Mouse (Mus musculus) forebrain, embryonic 13.5 days (tissue): ENCODE data around the gene Qrich1. TPM values are rescaled to one million over a fixed set of nuclear protein-coding genes. Genes with fewer than 3 reads are reported as not detected.

Experiments used
- ATAC-seq: fragments of 200-750 bp; cut with Nextera tagmentation; 2 replicates; pipeline ENCODE4 v1.8.0; 2017
- H3K27ac ChIP-seq: fragments of 300-500 bp; sonication (generic); 2 replicates; pipeline ENCODE4 v1.5.1; 2015; ENCODE audit warnings: inconsistent platforms, mild to moderate bottlenecking, moderate library complexity
- H3K27me3 ChIP-seq: fragments of 300-500 bp; sonication (generic); 2 replicates; pipeline ENCODE4 v1.6.1; 2015; ENCODE audit warnings: mild to moderate bottlenecking, inconsistent platforms
- H3K36me3 ChIP-seq: fragments of 300-500 bp; sonication (generic); 2 replicates; pipeline ENCODE4 v1.6.1; 2015; ENCODE audit warnings: mild to moderate bottlenecking, inconsistent platforms; ENCODE audit not compliant: poor library complexity, severe bottlenecking
- H3K4me1 ChIP-seq: fragments of 300-500 bp; sonication (generic); 2 replicates; pipeline ENCODE4 v1.6.1; 2015; ENCODE audit warnings: inconsistent platforms
- H3K4me2 ChIP-seq: fragments of 300-500 bp; sonication (generic); 2 replicates; pipeline ENCODE4 v1.6.1; 2015; ENCODE audit warnings: inconsistent platforms, mild to moderate bottlenecking, moderate library complexity
- H3K4me3 ChIP-seq: fragments of 300-500 bp; sonication (generic); 2 replicates; pipeline ENCODE4 v1.5.1; 2015; ENCODE audit warnings: mild to moderate bottlenecking, inconsistent platforms
- H3K9ac ChIP-seq: fragments of 300-500 bp; sonication (generic); 2 replicates; pipeline ENCODE4 v1.6.1; 2015; ENCODE audit warnings: mild to moderate bottlenecking, inconsistent platforms
- H3K9me3 ChIP-seq: fragments of 300-500 bp; sonication (generic); replicated peaks from 2 replicates; pipeline ENCODE4 v1.6.1; 2016; ENCODE audit warnings: inconsistent platforms
- WGBS: fragments of 180-500 bp; shearing (Covaris S2); methylation state at CpG from one replicate; pipeline ENCODE4 v1.1.7; 2015; 5-methylcytosine and 5-hydroxymethylcytosine counted together
- polyA plus RNA-seq: library from polyadenylated mRNA; unstranded; fragments of >200 nt; fragmentation: Nextera tagmentation; extraction: Ambion mirVana; gene quantifications from 2 replicates; pipeline ENCODE4 v1.2.1, GENCODE M21; 2015

Qrich1 gene
- polyA plus RNA-seq, 1 experiment from 2014 or later = 132 TPM

- Histone ChIP-seq H3K4me2 (no peak overlapping the region), H3K27me3 (no peaks in the 10 kb centered on the region), H3K9me3 (no peaks in the 10 kb centered on the region), H3K9ac (no peak overlapping the region), H3K4me1 (no peaks in the 10 kb centered on the region), H3K4me3 (no peak overlapping the region), H3K27ac (no peak overlapping the region), H3K36me3 (peaks cover 82% of the 10 kb centered on the region)
- WGBS = 98% methylated on average over 1 of the region's 1 CpGs
- no peak for ATAC-seq
Measured at GRCm38 (mm10) chr9:108531496-108531895, 14.9 kb downstream of the Qrich1 start.

DNA sequence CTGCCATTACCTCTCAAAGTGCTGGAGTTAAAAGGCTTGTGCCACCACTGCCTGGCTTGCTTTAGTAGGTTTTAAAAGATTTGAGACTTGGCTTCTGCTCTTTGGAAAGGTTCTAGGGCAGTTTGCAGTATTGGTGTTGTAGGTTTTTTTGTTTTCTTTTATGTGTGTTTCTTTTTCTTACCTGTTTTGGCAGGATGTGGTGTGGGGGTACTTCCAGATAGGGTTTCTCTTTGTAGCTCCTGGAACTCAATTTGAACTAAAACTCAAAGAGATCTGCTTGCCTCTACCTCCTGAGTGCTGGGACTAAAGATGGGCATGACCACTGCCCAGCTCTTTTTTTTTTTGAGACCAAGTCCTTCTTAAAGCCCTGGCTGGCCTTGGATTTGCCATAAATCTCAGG, 24.2 kb downstream of the Qrich1 start:
- Histone ChIP-seq H3K9ac (no peak overlapping the region), H3K27me3 (no peaks in the 10 kb centered on the region), H3K4me3 (no peak overlapping the region), H3K9me3 (no peaks in the 10 kb centered on the region), H3K36me3 (peaks cover 93% of the 10 kb centered on the region), H3K4me2 (no peak overlapping the region), H3K27ac (no peak overlapping the region), H3K4me1 (no peaks in the 10 kb centered on the region)
- no peak for ATAC-seq

GRCm38 (mm10) chr9:108545986-108546385, 29.4 kb downstream of the Qrich1 start:
- Histone ChIP-seq H3K9ac (no peak overlapping the region), H3K27me3 (no peaks in the 10 kb centered on the region), H3K27ac (no peak overlapping the region), H3K4me2 (no peak overlapping the region), H3K36me3 (peaks cover 94% of the 10 kb centered on the region), H3K9me3 (no peaks in the 10 kb centered on the region), H3K4me3 (no peak overlapping the region), H3K4me1 (no peaks in the 10 kb centered on the region)
- WGBS = 97% methylated on average over 3 of the region's 3 CpGs
- no peak for ATAC-seq

DNA sequence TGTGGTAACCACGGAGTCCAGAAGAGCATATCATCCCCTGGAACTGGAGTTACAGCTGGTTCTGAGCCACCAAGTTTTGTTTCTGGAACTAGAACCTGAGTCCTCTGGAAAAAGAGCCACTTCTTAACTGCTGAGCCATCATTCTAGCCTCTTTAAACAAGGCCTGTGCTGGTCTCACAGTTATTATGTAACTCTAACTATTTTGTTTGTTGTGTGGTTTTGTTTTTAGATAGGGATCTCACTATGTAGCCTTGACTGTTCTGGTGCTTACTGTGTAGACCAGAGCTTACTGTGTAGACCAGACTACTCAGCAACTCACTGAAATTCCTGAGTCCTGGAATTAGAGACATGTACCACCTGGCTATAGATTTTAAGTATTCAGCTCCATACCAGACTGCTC, 30.3 kb downstream of the Qrich1 start:
- Histone ChIP-seq H3K9me3 (no peaks in the 10 kb centered on the region), H3K4me1 (no peaks in the 10 kb centered on the region), H3K36me3 (peaks cover 92% of the 10 kb centered on the region), H3K4me2 (no peak overlapping the region), H3K27me3 (no peaks in the 10 kb centered on the region), H3K9ac (no peak overlapping the region), H3K4me3 (no peak overlapping the region), H3K27ac (no peak overlapping the region)
- 92% methylated on average over 1 of the region's 1 CpGs for WGBS
- ATAC-seq = no peak

GRCm38 (mm10) chr9:108559169-108559568, 42.6 kb downstream of the Qrich1 start:
- Histone ChIP-seq H3K9ac (no peak overlapping the region), H3K4me2 (no peak overlapping the region), H3K36me3 (peaks cover 82% of the 10 kb centered on the region), H3K4me3 (no peak overlapping the region), H3K9me3 (no peaks in the 10 kb centered on the region), H3K27me3 (no peaks in the 10 kb centered on the region), H3K4me1 (peaks cover 18% of the 10 kb centered on the region), H3K27ac (no peak overlapping the region)
- no peak for ATAC-seq
- WGBS = 89% methylated on average over 4 of the region's 4 CpGs

DNA sequence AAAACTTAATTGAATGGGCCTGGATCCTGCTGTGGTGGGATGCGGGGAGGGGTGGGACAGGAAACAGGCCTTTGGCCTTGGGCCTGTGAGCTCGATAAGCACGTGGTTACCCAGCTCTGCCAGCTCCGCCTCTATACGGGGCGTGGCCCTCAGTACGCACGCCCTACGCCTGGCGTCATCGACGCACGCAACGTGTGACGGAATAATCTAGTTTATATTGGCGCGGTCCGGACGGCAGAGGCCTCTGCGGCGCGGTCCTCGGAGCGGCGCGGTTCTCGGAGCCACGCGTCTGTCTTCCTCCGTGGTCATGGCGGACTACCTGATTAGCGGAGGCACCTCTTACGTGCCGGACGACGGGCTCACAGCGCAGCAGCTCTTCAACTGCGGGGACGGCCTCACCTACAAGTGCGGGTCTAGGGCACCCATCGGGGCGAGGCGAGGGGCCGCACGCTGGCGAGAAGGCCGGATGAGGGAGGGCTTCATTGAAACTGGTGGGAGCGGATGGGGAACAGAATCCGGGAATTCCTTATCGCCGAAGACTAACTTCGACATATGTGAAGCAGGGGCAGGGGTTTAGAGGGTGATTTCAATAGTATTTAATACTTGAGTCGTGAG, 43.7 kb downstream of the Qrich1 start, which contains the start of gene Impdh2:
Gene Impdh2, plus strand, starts transcription at position 60 of the 615 bp plus-strand sequence.
- H3K4me1 ChIP-seq = peaks cover 18% of the 10 kb centered on the region
- H3K9me3 ChIP-seq = no peaks in the 10 kb centered on the region
- peak; percentile 99 for ATAC-seq
- peak within 1 kb of the TSS; percentile 75 for H3K4me2 ChIP-seq
- H3K27ac ChIP-seq = peak within 1 kb of the TSS; percentile 44
- peak within 1 kb of the TSS; percentile 77 for H3K9ac ChIP-seq
- under 1% methylated on average over 51 of the region's 53 CpGs for WGBS
- H3K4me3 ChIP-seq = peak within 1 kb of the TSS; percentile 46
- no peaks in the 10 kb centered on the region for H3K27me3 ChIP-seq
- peaks cover 82% of the 10 kb centered on the region for H3K36me3 ChIP-seq

GRCm38 (mm10) chr9:108563671-108564070, 47.1 kb downstream of the Qrich1 start:
- no peak for ATAC-seq
- Histone ChIP-seq H3K27ac (no peak overlapping the region), H3K4me1 (peaks cover 41% of the 10 kb centered on the region), H3K9me3 (no peaks in the 10 kb centered on the region), H3K36me3 (peaks cover 57% of the 10 kb centered on the region), H3K4me2 (no peak overlapping the region), H3K27me3 (no peaks in the 10 kb centered on the region), H3K9ac (no peak overlapping the region), H3K4me3 (no peak overlapping the region)
- 96% methylated on average over 8 of the region's 8 CpGs for WGBS

GRCm38 (mm10) chr9:108564131-108564530, 47.5 kb downstream of the Qrich1 start:
- Histone ChIP-seq H3K4me2 (no peak overlapping the region), H3K9ac (no peak overlapping the region), H3K9me3 (no peaks in the 10 kb centered on the region), H3K36me3 (peaks cover 52% of the 10 kb centered on the region), H3K27me3 (no peaks in the 10 kb centered on the region), H3K4me1 (peaks cover 43% of the 10 kb centered on the region), H3K4me3 (no peak overlapping the region), H3K27ac (no peak overlapping the region)
- no peak for ATAC-seq
- WGBS = 93% methylated on average over 7 of the region's 7 CpGs

DNA sequence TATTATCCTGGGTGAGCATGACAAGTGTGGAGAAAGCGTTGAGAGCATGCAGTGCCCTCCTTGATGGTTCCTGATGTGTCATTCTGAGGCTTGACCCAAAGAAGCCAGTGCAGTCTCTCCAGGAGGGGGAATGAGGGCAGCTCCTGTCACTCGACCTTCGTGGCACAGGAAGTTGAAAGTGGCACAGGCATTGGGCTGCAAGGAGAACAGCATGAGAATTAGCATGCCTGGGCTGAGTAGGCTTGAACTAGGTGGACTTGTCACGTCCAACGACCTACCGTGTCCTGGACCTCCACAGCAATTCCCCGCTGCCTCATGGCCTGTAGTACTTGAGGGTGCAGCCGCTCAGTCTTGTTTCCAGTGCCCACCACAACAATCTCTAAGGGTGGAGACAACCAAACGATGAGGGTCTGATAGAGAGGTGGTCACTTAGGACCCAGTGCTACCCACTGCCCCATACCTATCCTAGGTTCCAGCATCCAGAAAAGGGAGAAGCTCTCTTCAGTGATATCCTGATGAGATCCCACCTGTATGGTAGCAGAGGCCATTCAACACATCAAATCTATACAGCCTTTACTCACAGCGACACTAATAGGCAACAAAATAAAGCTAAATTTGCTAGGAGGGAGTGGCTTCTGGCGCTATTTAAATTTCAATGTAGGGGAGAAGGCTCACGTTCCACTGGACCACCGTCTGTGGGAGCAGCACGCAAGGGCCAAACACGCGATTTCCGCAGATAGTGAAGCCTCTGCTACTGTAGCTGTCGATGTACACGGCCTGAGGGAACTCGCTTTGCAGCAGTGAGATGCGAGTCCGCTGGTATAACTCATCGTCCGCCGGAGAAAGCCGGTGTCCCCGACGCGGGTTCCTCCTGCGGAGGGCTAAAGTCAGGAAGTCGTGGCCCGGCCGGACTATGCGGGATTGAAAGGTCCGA, 49.5 kb downstream of the Qrich1 start:
- H3K9me3 ChIP-seq = no peaks in the 10 kb centered on the region
- 0 out of 2 replicates have a peak, but pooled peaks have one; percentile 0 for ATAC-seq
- peak overlapping the region; percentile 98 for H3K27ac ChIP-seq
- H3K9ac ChIP-seq = peak overlapping the region; percentile 88
- peak overlapping the region; percentile 74 for H3K4me3 ChIP-seq
- peaks cover 51% of the 10 kb centered on the region for H3K4me1 ChIP-seq
- WGBS = 12% methylated on average over 35 of the region's 35 CpGs
- H3K4me2 ChIP-seq = peak overlapping the region; percentile 97
- peaks cover 53% of the 10 kb centered on the region for H3K36me3 ChIP-seq
- H3K27me3 ChIP-seq = no peaks in the 10 kb centered on the region

DNA sequence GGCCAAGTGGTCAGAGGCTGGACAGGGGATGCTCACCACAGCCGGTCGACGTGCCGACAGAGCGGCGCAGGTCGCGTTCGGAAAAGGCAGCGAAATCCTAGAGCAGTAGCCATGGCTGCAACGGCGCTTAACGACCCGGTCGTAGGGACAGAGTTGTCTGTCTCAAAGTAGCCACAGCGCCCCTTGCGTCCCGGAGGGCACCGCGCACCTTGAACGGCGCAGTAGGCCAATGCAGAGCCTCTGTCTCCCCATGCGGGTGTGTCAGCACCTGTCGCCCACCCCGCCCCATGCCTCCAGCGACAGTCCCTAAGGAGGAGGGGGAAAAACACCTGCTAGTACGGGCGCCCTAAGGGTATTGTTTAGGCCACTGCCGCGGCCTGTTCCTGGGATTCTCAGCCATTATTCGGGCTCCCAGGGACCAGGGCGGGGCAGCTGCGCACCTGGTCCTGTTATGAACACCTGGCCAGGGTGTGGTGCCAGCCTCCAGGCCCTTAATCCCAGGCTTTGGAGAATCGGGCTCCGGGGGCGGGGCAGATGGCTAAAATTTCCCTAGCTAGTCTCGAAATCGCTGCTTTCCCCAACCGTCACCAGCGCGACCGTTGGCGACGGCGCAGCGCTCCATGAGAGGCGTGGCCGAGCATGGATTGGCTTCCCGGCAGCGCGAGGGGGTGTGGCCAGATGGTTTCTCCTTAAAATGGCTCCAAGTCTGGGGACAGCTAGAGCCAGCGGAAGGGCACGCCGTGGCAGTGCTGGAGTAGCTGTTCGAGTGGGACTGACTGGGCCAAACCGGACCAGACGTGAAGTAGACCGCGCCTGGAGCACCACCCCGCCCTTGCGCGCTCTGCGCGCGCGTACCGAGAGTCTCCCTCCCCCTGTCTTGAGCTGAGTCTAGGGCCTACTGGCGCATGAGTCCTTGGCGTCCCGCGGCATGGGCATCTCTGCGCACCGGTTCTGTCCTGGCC, 50.5 kb downstream of the Qrich1 start, which contains the start of gene Ndufaf3:
Gene Ndufaf3, minus strand, starts transcription at position 620 of the 962 bp plus-strand sequence.
- Histone ChIP-seq H3K27ac (peak within 1 kb of the TSS; percentile 98), H3K4me2 (peak within 1 kb of the TSS; percentile 97), H3K9ac (peak within 1 kb of the TSS; percentile 88), H3K36me3 (peaks cover 55% of the 10 kb centered on the region), H3K4me3 (peak within 1 kb of the TSS; percentile 74), H3K4me1 (peaks cover 42% of the 10 kb centered on the region), H3K9me3 (no peaks in the 10 kb centered on the region), H3K27me3 (no peaks in the 10 kb centered on the region)
- ATAC-seq = peak; percentile 87
- WGBS = under 1% methylated on average over 71 of the region's 73 CpGs

- Histone ChIP-seq H3K9ac (peak overlapping the region; percentile 88), H3K9me3 (no peaks in the 10 kb centered on the region), H3K27ac (peak overlapping the region; percentile 98), H3K4me3 (peak overlapping the region; percentile 74), H3K27me3 (no peaks in the 10 kb centered on the region), H3K4me2 (peak overlapping the region; percentile 97), H3K36me3 (peaks cover 55% of the 10 kb centered on the region), H3K4me1 (peaks cover 42% of the 10 kb centered on the region)
- no peak for ATAC-seq
- 10% methylated on average over 18 of the region's 18 CpGs for WGBS
Measured at GRCm38 (mm10) chr9:108567931-108568419, 51.4 kb downstream of the Qrich1 start.
